Mouse (Mus musculus): ENCODE data around the gene Gm42421. TPM values are rescaled to one million over a fixed set of nuclear protein-coding genes. Genes with fewer than 3 reads are reported as not detected.

The Gm42421 gene
- total RNA-seq (2021) = 1 to 10 TPM; 1.5 to 2.0 TPM
- long read RNA-seq, experiment 1 = 0 reads
- long read RNA-seq, experiment 2 = 0 reads

DNA sequence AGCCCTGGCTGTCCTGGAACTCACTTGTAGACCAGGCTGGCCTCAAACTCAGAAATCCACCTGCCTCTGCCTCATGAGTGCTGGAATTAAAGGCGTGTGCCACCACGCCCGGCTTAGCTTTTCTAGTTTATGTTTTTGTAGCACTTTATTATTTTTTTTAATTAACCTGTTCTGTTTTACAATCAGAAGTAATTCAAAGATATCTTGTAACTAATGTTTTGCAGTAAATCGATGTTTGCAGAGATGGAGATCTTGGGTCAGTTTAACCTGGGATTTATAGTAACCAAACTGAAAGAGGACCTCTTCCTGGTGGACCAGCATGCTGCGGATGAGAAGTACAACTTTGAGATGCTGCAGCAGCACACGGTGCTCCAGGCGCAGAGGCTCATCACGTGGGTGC is at the start of gene Gm42421:
TSS of gene Gm42421 (plus strand) at position 301 of the 400 bp plus-strand sequence.
- no peak for DNase-seq (ENCODE audit: low spot score in 2 of 2)

DNA sequence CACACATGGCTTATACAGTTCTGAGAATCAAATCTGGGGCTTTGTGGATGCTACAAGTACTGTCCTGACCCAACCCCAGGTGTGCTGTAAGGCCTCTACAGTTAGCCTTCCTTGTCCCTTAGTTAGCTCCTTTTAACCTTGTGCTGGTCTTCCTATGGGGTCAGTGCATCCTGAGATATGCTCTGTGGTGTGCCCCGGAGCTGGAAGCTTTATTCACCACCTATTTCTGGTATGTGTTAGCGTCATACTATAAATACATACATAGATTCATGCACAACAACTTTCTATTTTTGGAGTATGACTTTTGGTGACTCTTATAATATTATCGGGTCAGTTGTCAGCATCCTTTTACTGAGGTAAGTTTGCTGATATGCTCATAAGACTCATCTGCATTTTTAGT is 42.7 kb upstream of the Gm42421 start:
- DNase-seq (ENCODE audit: low spot score in 2 of 2) = no peak

DNA sequence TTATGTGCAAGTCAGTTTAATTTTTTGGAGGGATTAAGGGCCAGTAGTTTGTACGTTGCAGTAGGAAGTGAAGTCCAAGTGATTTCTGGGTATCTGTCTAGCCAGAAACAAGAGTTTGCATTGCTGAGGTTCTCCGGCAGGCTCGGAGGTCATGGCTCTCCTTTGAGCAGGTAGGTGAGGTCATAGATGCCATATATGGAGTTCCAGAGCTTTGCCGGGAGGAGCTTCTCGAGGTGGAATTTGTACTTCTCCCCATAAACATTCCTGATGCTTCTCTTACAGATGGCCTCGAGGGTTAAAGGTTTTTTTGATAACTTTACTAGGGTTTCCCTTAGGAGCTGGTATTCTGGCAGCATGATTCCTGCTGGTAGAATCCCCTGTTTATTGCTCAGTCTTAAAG is 37.2 kb upstream of the Gm42421 start:
- no peak for DNase-seq (ENCODE audit: low spot score in 2 of 2)

DNA sequence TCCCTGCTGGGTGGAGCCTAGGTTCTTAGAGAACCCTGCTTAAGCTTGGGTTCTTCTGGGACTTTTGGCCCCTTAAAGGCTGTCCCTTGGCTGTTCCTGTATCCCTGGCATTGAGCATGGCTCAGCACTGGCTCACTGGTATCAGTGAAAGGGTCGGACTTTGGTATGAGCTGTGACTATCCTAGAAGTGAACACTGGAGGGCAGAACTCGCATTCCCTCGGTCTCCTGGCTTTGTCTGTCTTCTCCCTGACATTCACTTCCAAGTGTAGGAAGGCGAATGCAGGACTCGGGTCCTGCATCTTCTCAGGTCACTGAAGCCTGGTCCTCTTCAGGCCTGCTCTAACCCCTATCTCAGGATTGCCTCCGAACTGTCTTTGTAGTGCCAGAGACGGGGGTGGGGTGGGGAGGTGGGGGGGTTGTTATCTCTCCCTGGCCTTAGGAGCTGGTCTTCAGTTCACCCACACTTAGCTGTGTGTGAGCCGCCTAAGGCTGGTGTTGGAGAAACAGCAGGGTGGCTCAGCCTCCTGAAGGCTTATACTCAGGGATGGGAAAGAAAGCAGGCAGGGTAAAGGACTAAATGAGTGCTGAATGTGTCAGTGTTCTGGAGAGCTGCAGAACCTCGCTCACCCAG is 35.6 kb upstream of the Gm42421 start:
- peak in 1 of 2 experiments; percentile 26 for DNase-seq (ENCODE audit: low spot score in 2 of 2)

DNA sequence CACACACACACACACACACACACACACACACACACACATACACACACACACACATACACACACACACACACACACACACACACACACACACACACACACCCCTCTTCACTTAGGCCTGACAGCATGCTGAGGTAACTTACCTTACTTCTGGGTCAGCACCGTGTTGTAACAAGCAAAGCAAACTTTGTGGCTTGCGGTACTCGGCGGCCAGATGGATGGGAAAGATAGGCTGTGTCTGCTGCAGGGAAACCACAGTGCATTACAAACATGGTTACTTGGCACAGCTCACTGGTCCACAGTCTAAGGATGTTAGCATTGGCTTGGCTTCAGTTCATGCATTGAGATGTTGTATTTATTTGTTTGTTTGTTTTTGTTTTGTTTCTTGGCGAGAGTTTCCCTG is 34.6 kb upstream of the Gm42421 start:
- DNase-seq (ENCODE audit: low spot score in 2 of 2) = no peak

DNA sequence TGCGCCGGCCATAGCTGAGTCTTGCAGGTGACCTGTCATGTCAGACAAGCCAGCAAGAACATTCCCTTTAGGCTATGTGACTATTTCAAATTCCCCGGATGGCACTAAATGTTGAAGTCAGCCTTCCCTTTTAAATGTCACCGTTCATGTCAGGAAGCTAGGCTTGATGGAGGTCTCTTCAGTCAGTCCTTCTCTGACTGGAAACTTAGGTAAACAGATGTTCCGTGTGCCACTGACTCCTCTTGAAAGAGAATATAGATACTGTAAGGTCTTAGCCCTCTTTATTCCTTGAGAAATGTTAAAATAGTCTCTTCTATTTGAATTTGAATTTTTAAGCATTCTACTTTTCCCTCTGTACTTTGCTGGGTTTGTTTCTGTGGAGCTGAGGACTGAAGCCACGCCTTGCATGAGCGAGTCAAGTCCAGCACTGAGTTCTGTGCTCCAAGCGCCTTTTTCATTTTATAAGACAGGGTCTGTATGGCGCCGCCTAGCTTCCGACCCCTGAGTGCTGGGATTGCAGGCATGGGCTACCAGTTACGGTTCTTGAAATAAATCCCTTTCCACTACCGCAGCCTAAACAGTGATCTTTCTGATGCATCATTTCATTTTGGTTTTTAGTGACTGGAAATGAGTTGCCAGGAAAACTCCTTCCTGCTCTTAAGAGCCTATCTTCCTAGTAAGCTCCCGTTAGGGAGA is 30.2 kb upstream of the Gm42421 start, which contains the start of gene Ankrd61:
TSS of gene Ankrd61 (minus strand) at position 51 of the 696 bp plus-strand sequence.
- no peak for DNase-seq (ENCODE audit: low spot score in 2 of 2)

DNA sequence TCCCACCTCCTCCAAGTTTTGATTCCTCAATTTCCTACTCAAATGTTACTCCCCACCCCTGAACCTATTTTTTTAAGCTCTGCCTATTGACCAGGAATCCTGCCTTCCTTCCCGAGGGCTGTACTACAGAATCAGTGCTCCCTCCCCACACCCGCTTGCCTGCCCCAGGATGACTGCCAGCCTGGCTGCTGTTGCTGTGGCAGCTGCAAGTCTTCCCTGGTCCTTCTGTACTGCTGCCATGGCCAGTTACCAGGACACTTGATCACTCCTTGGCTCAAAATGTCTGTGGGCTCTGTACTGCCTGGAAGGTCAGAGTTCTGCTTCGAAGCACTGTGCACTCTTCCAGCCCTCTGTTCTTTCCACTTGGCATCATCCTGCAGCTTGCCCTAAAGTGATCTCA is 25.9 kb upstream of the Gm42421 start:
- DNase-seq (ENCODE audit: low spot score in 2 of 2) = no peak

DNA sequence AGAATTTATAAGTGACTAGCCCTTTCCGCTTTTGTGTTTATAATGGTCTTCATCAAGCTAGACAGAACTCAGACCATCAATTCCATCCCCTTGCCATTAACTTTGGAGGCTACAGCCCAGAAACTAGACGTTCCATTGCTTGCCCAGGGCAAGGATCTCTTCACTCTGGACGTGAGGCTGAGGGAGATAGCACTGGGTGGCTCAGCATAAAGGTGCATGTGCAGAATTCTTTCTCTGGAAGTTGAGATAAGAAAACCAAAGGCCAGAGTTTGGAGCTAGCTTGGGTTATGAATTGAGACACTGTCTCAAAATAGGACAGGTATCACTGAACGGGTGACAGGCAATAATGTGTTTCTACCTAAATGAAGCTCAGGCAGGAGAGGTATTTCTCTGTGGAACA is 24.2 kb upstream of the Gm42421 start:
- DNase-seq (ENCODE audit: low spot score in 2 of 2) = no peak

DNA sequence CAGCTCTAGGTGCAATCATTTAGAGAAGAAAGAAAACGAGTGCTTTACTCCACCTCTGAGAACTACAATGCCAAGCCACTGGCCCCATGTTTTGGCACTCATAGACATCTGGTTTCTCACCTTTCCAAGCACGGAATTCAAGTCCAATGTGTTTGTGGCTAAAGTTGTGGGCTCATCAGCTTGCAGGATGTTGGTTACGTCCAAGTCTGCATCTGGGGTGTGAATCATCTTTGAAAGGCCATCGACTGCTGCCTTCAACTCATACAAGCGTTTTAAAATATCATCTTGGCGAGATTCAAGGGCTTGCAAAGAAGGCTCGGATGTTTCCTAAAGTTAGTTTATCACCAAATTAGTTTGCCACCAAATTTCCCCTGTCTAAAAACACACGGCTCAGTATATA is 21.5 kb upstream of the Gm42421 start:
- no peak for DNase-seq (ENCODE audit: low spot score in 2 of 2)

DNA sequence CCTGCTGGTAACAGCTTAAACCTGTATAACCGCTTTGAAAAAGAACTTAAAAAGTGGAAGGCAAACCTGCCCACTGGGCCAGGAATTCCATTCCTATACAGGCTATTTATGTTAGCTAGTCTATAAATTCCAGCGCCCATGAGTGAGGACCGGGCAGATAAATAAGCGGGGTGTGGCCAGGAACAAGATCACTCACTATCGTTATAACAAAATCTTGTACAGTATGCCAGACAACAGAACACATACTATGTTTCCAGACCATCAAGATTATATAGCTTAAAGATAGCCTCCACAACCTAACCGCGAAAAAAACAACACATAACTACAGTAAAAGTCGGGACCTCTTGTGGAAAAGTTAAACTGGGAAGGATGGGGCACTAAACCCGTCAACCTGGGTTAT is 19.0 kb upstream of the Gm42421 start:
- DNase-seq (ENCODE audit: low spot score in 2 of 2) = no peak

DNA sequence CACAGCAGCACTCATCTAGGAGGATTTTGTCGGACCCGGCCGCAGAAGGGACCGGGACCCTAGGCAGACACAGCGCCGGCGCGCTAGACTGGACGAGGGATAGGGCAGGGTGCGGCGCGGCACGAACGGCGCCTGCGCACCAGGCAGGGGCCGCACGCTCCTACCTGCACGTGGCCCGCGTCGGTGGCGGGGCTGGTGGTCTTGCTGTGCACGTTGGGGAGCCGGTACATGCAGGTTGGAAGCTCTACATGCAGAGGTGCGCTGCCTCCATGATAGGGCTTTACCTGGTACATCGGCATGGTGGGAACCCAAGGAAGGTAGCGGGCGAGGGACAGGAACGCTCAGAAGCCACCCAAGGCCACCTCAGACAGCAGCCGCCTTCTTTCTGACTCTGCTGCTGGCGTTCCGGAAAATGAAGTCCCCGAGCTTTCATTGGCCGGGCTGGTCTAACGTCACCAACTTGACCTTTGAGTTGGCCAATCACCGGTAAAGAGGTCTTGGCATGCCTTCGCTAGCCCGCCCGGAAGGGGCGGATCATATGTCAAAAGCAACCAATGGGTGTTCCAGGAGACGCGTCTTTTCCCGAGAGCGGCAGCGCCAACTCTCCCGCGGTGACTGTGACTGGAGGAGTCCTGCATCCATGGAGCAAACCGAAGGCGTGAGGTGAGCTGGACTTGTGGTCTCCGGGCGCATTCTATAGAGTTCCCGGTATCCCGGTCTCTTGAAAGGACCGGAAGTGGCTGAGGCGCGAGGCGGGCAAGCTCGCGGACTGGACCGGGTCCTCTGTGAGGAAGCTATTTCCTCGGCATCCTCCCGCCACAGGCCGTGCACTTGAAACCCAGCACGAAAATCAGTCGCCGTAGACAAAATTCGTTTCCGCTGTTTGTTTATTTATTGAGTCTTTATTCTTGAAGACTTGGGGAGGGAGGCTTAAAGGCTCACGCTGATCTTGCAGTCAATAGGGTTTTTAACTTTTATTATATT is 18.3 kb upstream of the Gm42421 start, which contains the start of the genes Aimp2 and Pms2:
TSS of gene Aimp2 (minus strand) at position 431 of the 984 bp plus-strand sequence.
TSS of gene Pms2 (plus strand) at position 548 of the 984 bp plus-strand sequence.
- peak; percentile 94 to 97 for DNase-seq (ENCODE audit: low spot score in 2 of 2)

DNA sequence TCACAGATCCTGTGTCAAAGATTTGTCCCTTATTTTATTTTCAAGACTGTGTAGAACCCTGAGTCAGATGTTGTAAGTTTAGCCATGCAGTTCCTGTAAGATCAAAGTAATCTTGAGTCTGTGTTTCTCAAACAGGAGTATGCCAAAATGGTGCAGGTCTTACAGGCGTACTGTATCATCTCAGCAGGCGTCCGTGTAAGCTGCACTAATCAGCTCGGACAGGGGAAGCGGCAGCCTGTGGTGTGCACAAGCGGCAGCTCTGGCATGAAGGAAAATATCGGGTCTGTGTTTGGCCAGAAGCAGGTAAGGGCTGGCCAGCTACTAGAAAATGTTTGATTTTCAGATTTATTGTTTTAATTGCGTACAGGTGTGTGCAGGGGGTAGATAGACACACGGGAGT is 11.8 kb upstream of the Gm42421 start:
- no peak for DNase-seq (ENCODE audit: low spot score in 2 of 2)

DNA sequence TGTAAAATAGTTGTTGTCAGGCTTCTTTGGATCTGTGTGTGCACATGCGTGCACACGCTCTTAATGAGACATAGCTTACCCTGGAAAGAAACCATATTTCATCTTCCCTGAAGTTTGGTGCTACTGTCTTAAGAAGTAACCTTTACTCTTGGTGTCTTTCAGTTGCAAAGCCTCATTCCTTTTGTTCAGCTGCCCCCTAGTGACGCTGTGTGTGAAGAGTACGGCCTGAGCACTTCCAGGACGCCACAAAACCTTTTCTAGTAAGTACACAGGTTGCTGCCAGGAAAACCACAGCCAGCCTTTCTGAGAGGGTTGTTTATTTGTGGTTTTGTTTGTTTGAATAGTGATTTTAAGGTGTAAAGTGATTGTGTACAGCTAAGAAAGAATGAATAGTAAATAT is 10.6 kb upstream of the Gm42421 start:
- DNase-seq (ENCODE audit: low spot score in 2 of 2) = no peak

DNA sequence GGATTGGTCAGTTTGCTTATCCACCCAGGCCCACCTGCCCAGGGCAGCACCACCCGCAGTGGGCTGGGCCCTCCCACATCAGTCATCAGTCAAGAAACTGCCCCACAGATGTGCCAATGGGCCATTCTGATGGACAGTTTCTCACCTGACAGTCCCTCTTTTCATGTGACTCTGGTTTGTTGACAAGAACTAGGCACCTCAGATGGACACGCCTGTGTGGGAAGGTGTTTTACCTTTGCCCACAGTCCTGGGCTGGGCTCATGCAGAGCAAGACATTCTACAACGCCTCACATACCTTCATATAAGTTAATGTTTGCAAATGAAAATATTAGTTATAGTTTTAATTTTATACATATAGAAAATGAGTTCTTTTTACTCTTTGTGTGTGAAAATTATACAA is 9.9 kb upstream of the Gm42421 start:
- DNase-seq (ENCODE audit: low spot score in 2 of 2) = no peak

DNA sequence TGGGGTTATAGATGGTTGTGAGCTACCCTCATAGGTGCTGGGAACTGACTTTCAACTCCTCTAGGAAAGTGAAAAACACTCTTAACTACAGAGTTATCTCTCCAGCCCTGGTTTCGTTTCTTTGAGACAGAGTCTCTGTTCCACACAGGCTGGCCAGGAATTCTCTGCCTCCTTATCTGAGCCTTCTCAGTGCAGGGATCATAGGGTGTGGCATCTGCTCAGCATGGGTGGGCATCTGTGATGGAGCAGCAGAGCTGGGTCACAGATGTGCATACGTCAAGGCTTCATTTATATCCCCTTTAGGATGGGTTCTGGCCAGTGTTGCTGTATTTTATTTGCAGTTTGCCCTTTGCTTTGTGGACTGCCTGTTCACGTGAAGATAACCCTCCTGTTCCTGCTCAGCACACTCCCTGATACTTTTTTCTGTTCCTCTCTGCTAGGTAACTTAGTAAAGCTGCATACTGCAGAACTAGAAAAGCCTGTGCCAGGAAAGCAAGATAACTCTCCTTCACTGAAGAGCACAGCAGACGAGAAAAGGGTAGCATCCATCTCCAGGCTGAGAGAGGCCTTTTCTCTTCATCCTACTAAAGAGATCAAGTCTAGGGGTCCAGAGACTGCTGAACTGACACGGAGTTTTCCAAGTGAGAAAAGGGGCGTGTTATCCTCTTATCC is 3.1 kb upstream of the Gm42421 start:
- DNase-seq (ENCODE audit: low spot score in 2 of 2) = no peak

DNA sequence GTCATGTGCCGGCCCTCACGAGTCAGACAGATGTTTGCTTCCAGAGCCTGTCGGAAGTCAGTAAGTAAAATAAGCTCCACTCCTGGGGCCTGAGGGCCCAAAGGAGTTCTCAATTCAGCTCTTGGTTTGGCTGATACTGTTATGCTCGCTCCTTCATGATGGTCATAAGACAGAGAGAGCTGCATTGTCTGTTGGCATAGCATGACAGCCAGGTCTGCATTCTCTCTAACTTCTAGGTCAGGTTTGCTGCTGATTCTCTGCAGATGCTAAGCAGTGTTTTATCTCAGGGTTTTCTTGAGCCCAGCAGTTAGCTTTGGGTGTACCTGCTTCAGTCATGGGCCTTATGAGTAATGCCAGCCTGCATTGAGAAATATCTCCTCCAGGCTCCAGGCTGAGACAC is 1.3 kb downstream of the Gm42421 start:
- DNase-seq (ENCODE audit: low spot score in 2 of 2) = no peak

DNA sequence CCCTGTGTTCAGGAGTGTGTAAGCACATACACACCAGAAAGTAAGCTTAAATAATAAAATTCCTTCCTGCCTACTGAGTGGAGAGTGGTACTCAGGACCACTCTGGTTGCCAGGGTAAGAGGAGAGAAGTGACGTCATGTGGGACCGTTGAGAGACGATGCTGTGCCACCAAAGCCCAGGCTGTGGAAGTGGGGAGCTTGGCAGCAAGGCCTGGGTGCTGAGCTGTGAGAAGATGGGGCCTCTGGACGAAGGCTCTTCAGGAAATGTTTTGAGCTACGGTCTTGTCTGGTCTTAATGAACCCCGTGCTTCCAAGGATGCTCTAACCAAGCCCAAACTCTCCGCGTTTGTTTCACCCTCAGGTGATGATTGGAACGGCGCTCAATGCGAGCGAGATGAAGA is 2.7 kb downstream of the Gm42421 start:
- no peak for DNase-seq (ENCODE audit: low spot score in 2 of 2)

DNA sequence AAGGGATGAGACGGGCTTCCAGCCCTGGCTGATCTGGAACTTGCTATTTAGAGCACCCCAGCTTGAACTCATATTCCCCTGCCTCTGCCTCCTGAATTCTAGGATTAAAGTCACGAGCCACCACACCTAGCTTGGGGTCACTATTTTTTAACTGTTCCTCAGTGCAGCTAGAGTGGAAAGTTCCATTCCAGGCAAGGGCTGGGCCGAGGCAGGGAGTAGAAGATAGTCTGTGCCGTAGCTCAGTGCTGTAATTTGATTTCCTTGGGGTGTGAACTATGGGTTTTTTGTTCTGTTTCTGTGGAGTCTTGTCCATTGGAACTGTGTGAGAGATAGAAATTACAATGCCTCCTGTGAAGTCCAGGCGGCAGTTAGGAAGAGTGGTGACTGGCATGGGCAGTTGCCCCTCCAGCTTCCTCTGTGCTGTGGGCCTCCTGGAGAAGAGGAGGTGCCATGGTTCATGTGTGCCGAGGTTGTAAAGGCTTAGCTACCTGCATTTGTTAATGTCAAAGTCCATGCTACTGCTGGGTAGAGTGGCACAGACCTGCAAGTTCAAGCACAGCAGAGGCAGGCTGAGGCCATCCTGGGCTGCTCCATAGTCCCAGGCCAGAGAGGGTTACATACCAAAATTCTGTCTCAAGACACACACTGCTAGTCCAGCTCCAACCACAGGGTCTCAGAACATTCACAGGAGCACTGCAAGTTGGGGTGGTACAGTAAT is 4.0 kb downstream of the Gm42421 start:
- no peak for DNase-seq (ENCODE audit: low spot score in 2 of 2)

DNA sequence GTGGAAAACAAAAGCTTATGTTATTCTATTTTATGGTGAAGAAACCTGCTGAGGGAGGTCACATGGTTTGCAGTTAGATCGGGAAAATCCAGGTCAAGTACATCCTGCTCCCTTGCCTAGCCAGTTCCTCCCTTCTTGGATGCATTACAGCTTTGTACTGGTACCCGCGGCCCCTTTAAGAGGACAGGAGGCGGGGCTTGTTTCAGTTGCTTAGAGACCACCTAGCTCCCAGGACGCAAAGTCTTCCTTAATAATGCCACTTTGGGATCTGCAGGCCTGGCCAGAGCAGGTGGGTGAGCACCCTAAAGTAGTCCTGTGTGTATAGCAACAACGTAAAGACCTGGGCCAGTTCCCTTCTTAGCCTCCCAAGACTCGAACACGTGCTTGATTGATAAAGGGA is 4.9 kb downstream of the Gm42421 start, which contains the start of gene Rsph10b:
TSS of gene Rsph10b (plus strand) at position 205 of the 400 bp plus-strand sequence.
- DNase-seq (ENCODE audit: low spot score in 2 of 2) = no peak

DNA sequence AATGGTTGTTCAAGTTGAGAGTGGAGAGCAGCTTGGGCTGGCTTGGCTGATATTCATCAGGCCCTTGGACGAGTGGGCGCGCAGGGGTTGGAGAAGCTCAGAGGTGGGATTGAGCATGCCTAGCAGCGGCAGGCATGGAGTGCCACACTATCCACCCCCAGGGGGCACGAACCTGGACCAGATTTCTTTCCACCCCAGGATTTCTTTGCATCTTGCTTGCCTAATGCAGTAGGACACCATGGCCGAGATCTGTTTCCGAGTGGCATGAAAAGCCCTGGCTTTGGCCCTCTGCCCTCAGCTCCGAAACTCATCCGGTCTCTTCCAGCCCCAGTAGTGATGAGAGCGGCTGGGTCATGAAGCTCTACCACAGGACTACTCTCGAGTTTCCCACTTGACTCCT is 5.4 kb downstream of the Gm42421 start:
- no peak for DNase-seq (ENCODE audit: low spot score in 2 of 2)

All from left cerebral cortex, adult 18-20 months (tissue).